Mouse (Mus musculus): Measurements from ENCODE around the gene Ptpn5.

GRCm38 (mm10) chr7:47170814-47171213, 37.3 kb upstream of the Ptpn5 start:
- no peak for TF ChIP-seq GATA1 (IDR thresholded peaks at IDR 0.05; ENCODE audit: borderline replicate concordance, low read length)
- TF ChIP-seq FLI1 (IDR thresholded peaks at IDR 0.05; ENCODE audit: low read length), result no peak
